Mouse (Mus musculus) embryonic facial prominence, embryonic 13.5 days (tissue): ENCODE results near the gene Nf2. TPM values are rescaled to one million over a fixed set of nuclear protein-coding genes. Genes with fewer than 3 reads are reported as not detected.
A peak's percentile ranks its signal among the peaks of the same experiment; 100 is the strongest.

ENCODE experiments used
- ATAC-seq: fragments of 200-750 bp; cut with Nextera tagmentation; 2 replicates; pipeline ENCODE4 v1.8.0; 2017; ENCODE audit warnings: low read depth; ENCODE audit not compliant: insufficient number of reproducible peaks, insufficient read depth, low FRiP score, low TSS enrichment
- H3K27ac ChIP-seq: fragments of 300-500 bp; sonication (generic); 2 replicates; pipeline ENCODE4 v1.5.1; 2015; ENCODE audit warnings: moderate library complexity, mild to moderate bottlenecking, inconsistent platforms
- H3K27me3 ChIP-seq: fragments of 300-500 bp; sonication (generic); 2 replicates; pipeline ENCODE4 v1.6.1; 2015; ENCODE audit warnings: mild to moderate bottlenecking, inconsistent platforms
- H3K36me3 ChIP-seq: fragments of 300-500 bp; sonication (generic); 2 replicates; pipeline ENCODE4 v1.6.1; 2015; ENCODE audit warnings: mild to moderate bottlenecking, inconsistent platforms
- H3K4me1 ChIP-seq: fragments of 300-500 bp; sonication (generic); 2 replicates; pipeline ENCODE4 v1.6.1; 2015; ENCODE audit warnings: inconsistent platforms
- H3K4me2 ChIP-seq: fragments of 300-500 bp; sonication (generic); 2 replicates; pipeline ENCODE4 v1.6.1; 2015; ENCODE audit warnings: moderate library complexity, mild to moderate bottlenecking, inconsistent platforms
- H3K4me3 ChIP-seq: fragments of 300-500 bp; sonication (generic); 2 replicates; pipeline ENCODE4 v1.5.1; 2015; ENCODE audit warnings: mild to moderate bottlenecking, inconsistent platforms
- H3K9ac ChIP-seq: fragments of 300-500 bp; sonication (generic); 2 replicates; pipeline ENCODE4 v1.6.1; 2015; ENCODE audit warnings: mild to moderate bottlenecking, inconsistent platforms
- H3K9me3 ChIP-seq: fragments of 300-500 bp; sonication (generic); 2 replicates; pipeline ENCODE4 v1.6.1; 2016; ENCODE audit warnings: inconsistent platforms
- WGBS: fragments of 180-500 bp; shearing (Covaris S2); methylation state at CpG from one replicate; pipeline ENCODE4 v1.1.7; 2015; ENCODE audit warnings: mixed read lengths; 5-methylcytosine and 5-hydroxymethylcytosine counted together
- polyA plus RNA-seq: library from polyadenylated mRNA; unstranded; fragments of >200 nt; fragmentation: Nextera tagmentation; extraction: Ambion mirVana; gene quantifications from 2 replicates; pipeline ENCODE4 v1.2.1, GENCODE M21; 2015

Nf2 gene
- polyA plus RNA-seq, 1 experiment from 2014 or later, result 55.7 TPM

DNA sequence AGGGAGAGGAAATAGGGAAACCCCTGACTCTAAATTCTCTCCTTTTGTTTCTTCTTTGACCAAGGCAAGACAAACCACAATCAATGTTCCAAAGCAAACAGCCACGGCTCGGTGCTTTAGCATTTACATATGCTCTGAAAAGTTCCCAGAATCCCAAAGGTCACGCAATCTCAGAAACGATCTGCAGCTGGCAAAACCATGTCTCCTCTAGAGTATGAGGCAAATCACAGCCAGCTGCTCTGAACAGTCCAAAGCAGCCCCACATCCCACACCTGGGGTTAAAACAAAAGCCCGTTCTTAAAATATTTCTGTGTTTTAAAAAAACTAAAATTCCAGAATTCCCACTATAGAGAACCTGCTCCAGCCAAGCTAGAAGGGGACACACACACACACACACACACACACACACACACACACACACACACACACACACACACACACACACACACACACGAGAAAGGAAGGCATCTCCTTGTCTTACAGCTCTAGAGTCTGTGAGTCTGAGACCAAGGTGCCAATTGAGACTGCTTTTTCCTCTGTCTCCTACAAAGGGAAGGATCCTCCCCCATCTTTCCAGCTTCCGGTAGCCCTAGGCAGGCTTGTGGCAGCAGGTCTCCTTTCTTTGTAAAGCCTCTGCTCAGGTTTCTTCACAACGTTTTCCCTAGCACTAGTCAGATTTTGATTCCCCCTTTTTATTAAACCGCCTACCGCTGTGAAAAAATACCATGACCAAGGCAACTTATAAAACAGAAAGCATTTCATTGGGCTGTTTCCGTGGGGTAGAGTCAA lies 12.7 kb upstream of the Nf2 start:
- WGBS, result 18% methylated on average over 11 of the region's 11 CpGs
- Histone ChIP-seq H3K36me3 (no peaks in the 10 kb centered on the region), H3K27me3 (no peaks in the 10 kb centered on the region), H3K27ac (peak overlapping the region; percentile 77), H3K9ac (no peak overlapping the region), H3K4me3 (no peak overlapping the region), H3K4me2 (peak overlapping the region; percentile 40), H3K9me3 (no peaks in the 10 kb centered on the region), H3K4me1 (peaks cover 19% of the 10 kb centered on the region)
- ATAC-seq, result 0 out of 2 replicates have a peak, but pooled peaks have one; percentile 67

DNA sequence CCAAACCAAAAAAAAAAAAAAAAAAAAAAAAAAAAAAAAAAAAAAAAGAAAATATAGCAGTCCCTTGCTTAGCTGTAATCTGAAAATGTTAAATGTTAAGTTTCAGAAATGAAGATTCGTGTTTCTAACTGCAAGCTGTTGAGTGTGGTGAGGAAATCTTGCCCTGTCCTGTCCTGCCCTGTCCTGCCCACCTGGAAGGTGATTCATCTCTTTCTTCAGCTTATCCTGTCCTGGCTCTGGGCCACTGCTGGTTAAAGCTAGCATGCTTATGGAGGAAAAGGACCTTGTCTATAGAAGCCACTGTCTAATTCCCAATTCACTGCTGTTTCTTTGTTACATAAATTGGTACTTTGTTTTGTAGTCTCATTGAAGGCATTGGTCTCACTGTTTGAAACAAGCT lies 11.7 kb upstream of the Nf2 start:
- Histone ChIP-seq H3K4me3 (no peak overlapping the region), H3K27ac (peak overlapping the region; percentile 77), H3K36me3 (no peaks in the 10 kb centered on the region), H3K27me3 (no peaks in the 10 kb centered on the region), H3K9ac (no peak overlapping the region), H3K4me1 (peaks cover 19% of the 10 kb centered on the region), H3K4me2 (no peak overlapping the region), H3K9me3 (no peaks in the 10 kb centered on the region)
- no peak for ATAC-seq
- WGBS, result 54% methylated on average over 1 of the region's 1 CpGs

DNA sequence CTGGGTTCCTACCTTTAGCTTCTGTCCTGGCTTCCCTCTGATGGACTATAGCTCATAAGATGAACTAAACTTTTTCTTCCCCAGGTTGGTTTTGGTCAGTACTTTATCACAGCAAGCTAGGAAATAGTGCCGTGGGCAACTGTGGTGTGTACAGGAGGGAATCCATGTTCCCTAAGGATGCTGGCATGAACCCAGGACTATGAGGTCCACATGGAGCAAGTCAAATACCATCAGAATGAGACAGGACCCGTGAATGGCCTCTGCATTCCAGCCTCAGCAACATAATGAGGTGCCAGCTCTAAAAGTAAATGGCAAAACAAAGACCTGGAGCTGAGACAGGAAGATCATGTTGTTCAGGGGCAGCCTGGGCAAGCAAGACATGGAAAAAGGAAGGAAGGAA lies 9.1 kb upstream of the Nf2 start:
- ATAC-seq, result no peak
- Histone ChIP-seq H3K27me3 (no peaks in the 10 kb centered on the region), H3K4me1 (peaks cover 24% of the 10 kb centered on the region), H3K4me2 (no peak overlapping the region), H3K9ac (no peak overlapping the region), H3K27ac (no peak overlapping the region), H3K36me3 (no peaks in the 10 kb centered on the region), H3K9me3 (no peaks in the 10 kb centered on the region), H3K4me3 (no peak overlapping the region)
- 57% methylated on average over 2 of the region's 2 CpGs for WGBS

DNA sequence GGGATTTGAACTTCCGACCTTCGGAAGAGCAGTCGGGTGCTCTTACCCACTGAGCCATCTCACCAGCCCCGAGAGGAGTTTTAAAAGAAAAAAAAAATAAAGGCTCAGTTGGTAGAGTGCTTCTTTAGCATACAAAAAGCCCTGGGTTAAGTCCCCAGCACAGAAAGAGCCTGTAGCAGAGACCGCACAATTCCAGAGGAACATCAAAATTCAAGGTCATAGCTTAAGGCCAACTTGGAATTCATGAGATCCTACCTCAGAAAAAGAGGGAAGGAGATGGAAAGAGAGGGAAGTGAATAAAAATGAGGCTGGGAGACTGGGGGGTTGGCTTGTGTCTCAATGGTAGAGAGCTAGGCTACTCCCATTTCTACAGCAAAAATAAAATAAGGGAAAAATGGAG lies 4.8 kb upstream of the Nf2 start:
- 95% methylated on average over 5 of the region's 5 CpGs for WGBS
- no peak for ATAC-seq

DNA sequence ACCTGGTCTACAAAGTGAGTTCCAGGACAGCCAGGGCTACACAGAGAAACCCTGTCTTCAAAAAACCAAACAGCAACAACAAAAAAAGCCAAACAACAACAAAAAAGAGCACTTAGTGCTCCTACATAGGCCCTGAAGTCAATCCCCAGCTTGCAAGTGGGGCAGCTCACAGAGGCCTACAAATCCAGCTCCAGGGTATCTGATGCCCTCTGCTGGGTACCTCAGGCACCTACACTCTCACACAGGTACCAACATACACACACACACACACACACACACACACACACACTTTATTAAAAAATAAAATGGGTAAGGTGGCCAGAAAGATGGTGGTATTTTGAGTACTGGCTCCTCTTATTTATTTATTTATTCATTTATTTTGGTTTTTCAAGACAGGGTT lies 3.7 kb upstream of the Nf2 start:
- H3K27me3 ChIP-seq, result no peaks in the 10 kb centered on the region
- H3K9me3 ChIP-seq, result no peaks in the 10 kb centered on the region
- H3K27ac ChIP-seq, result no peak overlapping the region
- peaks cover 6% of the 10 kb centered on the region for H3K4me1 ChIP-seq
- no peak for ATAC-seq
- H3K4me2 ChIP-seq, result no peak overlapping the region
- H3K36me3 ChIP-seq, result no peaks in the 10 kb centered on the region
- H3K4me3 ChIP-seq, result no peak overlapping the region
- H3K9ac ChIP-seq, result no peak overlapping the region

More for the DNA sequence above, 4.8 kb upstream of the Nf2 start:
- no peaks in the 10 kb centered on the region for H3K27me3 ChIP-seq
- no peak overlapping the region for H3K4me3 ChIP-seq
- peaks cover 5% of the 10 kb centered on the region for H3K4me1 ChIP-seq
- H3K36me3 ChIP-seq, result no peaks in the 10 kb centered on the region
- no peak overlapping the region for H3K9ac ChIP-seq
- H3K9me3 ChIP-seq, result no peaks in the 10 kb centered on the region
- H3K4me2 ChIP-seq, result no peak overlapping the region
- H3K27ac ChIP-seq, result no peak overlapping the region

DNA sequence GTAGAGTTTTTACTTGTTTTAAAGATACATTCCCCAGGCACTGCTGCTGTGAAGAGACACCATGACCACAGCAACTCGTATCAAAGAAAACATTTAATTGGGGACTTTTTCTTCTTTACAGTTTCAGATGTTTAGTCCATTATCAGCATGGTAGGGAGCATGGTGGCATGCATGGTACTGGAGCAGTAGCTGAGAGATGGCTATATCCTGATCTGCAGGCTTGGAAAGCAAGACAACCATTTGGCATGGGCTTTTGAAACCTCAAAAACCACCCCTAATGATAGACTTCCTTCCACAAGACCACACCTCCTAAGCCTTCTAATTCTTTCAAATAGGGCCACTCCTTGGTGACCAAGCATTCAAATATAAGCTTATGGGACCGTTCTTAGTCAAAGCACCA lies 1.1 kb upstream of the Nf2 start:
- Histone ChIP-seq H3K4me2 (peak overlapping the region; percentile 55), H3K4me3 (no peak overlapping the region)

DNA sequence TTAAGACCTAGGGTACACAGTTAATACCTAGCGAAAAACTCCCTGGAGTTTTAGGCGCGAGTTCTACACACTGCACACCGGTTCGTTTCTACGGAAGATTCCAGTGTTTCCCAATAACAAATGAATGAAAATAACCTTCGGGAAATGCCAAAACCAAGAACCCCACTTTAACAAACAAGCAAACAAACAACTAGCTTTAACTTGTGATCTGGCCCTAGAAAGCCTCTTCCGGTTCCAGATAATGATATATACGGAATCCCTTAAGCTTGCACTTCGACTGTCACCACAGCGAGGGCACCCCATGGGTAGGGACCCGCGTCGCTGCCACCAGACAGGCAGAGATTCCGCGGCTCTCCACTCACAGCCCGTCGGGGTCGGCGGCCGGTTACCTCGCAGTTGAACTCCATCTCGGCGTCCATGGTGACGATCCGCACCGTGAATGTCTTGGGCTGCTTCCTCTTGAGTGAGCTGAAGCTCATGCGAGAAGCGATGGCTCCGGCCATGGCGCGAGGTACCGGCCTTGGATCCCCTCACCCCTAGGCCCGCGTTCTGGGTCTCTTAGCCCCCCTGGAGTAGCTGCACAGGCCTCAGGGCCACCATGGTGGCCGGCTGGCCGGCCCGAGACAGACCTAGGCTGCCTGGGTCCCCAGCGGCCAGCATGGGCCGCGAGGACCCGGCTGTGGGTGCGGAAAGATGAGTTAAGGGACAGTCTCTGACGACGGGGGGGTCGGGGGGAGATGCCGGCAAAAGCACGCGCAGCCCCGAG lies 670 bp downstream of the Nf2 start:
- Histone ChIP-seq H3K4me1 (peaks cover 14% of the 10 kb centered on the region), H3K9ac (peak overlapping the region; percentile 94)
- WGBS, result under 1% methylated on average over 50 of the region's 50 CpGs

More for the DNA sequence above, 1.1 kb upstream of the Nf2 start:
- no peak overlapping the region for H3K9ac ChIP-seq
- no peaks in the 10 kb centered on the region for H3K9me3 ChIP-seq
- H3K27ac ChIP-seq, result peak overlapping the region; percentile 73; the same call in 1 of the 2 replicates
- no peak for ATAC-seq
- H3K27me3 ChIP-seq, result no peaks in the 10 kb centered on the region
- WGBS, result 85% methylated on average over 2 of the region's 2 CpGs
- H3K4me1 ChIP-seq, result peaks cover 16% of the 10 kb centered on the region
- H3K36me3 ChIP-seq, result no peaks in the 10 kb centered on the region

DNA sequence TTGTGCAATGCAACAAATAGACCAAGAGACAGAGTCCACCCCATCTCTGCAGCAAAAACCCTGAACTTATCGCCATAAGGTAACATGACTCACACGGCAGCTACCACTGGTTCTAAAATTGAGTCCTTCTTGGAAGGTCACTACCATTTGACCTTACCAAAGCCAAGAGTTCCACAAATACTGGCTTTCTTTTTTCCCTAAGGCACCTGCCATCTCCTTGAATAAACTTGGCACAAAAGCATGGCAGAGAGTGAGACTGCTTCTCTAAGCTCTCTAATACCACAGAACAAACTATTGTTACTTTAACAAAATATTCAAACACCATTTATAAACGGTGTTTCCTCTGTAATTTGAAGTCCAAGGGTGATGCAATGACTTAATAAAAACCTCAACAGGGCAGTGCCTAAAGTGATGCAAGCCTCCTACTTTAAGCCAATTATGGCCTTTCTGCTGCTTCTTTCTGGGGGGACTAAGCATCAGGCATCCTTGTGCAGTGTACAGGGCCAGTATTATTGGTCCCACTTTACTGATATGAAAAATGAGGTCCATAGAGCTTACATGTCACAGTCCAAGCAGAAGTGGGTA lies 8.3 kb downstream of the Nf2 start:
- WGBS, result 79% methylated on average over 3 of the region's 3 CpGs

More for the DNA sequence above, 670 bp downstream of the Nf2 start:
- Histone ChIP-seq H3K36me3 (no peaks in the 10 kb centered on the region), H3K9me3 (no peaks in the 10 kb centered on the region), H3K4me3 (peak overlapping the region; percentile 99), H3K4me2 (peak overlapping the region; percentile 67), H3K27ac (peak overlapping the region; percentile 78), H3K27me3 (no peaks in the 10 kb centered on the region)
- peak; percentile 39; the same call in 1 of the 2 replicates for ATAC-seq

DNA sequence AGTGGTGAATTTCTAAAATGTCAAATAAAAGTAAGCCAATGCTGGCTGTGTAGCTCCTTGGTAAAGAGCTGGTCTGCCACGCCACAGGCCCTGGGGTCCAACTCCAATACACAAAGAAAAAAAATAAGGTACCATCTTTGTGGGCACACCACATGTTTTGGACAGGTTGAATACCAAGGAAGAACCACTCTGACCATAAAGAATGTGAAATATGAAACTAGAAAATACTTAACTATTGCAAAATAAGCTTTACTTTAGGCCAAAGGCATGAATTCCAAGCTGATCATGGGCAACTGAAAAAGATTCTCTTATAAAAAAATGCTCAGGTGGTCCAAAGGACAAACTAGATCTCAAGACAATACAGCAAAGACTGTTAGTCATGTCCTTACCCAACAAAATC lies 11.1 kb downstream of the Nf2 start:
- no peaks in the 10 kb centered on the region for H3K9me3 ChIP-seq
- 90% methylated on average over 1 of the region's 1 CpGs for WGBS
- ATAC-seq, result no peak
- peaks cover 6% of the 10 kb centered on the region; the same call in 1 of the 2 replicates for H3K4me1 ChIP-seq
- H3K4me2 ChIP-seq, result no peak overlapping the region
- 0 out of 2 replicates have a peak, but pooled peaks cover 3% of the 10 kb centered on the region for H3K36me3 ChIP-seq
- H3K27ac ChIP-seq, result no peak overlapping the region
- H3K27me3 ChIP-seq, result no peaks in the 10 kb centered on the region
- no peak overlapping the region for H3K4me3 ChIP-seq
- H3K9ac ChIP-seq, result no peak overlapping the region

More for the DNA sequence above, 8.3 kb downstream of the Nf2 start:
- H3K9me3 ChIP-seq, result no peaks in the 10 kb centered on the region
- no peak overlapping the region for H3K27ac ChIP-seq
- H3K27me3 ChIP-seq, result no peaks in the 10 kb centered on the region
- 0 out of 2 replicates have a peak, but pooled peaks cover 3% of the 10 kb centered on the region for H3K36me3 ChIP-seq
- ATAC-seq, result no peak
- H3K4me3 ChIP-seq, result no peak overlapping the region
- no peak overlapping the region for H3K9ac ChIP-seq
- H3K4me2 ChIP-seq, result no peak overlapping the region
- H3K4me1 ChIP-seq, result peaks cover 6% of the 10 kb centered on the region; the same call in 1 of the 2 replicates

DNA sequence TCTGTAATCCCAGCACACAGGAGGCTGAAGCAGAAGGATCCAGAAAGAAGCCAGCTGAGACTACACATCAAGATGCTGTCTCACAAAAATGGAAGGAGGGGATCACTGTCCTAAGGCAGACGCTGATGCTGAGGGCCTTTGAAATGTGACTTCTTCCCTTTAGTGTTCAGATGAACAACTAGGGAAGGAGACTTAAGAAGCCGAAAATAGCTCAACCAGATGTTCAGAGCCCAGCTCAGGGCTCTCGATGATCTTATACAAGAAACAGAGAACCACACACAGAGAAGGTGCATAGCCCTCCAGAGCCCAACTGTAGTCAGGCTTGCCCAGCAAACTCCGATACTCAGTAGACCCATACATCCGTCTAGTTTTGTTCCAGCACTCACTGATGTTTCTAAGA lies 12.0 kb downstream of the Nf2 start:
- H3K9me3 ChIP-seq, result no peaks in the 10 kb centered on the region
- H3K9ac ChIP-seq, result no peak overlapping the region
- no peak overlapping the region for H3K4me2 ChIP-seq
- 0 out of 2 replicates have a peak, but pooled peaks cover 3% of the 10 kb centered on the region for H3K36me3 ChIP-seq
- no peak overlapping the region for H3K4me3 ChIP-seq
- H3K27me3 ChIP-seq, result no peaks in the 10 kb centered on the region
- no peak overlapping the region for H3K27ac ChIP-seq
- peaks cover 6% of the 10 kb centered on the region; the same call in 1 of the 2 replicates for H3K4me1 ChIP-seq
- WGBS, result 61% methylated on average over 5 of the region's 5 CpGs
- no peak for ATAC-seq

DNA sequence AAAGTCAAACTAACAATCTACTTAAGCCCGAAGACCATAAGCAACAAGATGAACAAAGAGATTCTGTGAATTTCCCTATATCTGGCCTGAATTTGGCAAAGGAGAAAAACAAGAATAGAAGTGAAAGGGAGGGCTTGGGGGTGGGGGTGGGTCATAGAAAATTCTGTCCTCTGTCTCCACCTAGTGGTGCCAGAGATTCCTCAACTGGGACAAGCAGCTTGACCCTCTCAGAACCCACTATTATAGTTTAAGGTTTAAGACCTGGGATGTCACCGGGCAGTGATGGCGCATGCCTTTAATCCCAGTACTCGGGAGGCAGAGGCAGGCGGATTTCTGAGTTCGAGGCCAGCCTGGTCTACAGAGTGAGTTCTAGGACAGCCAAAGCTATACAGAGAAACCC lies 12.6 kb downstream of the Nf2 start:
- no peak for ATAC-seq
- H3K27me3 ChIP-seq, result no peaks in the 10 kb centered on the region
- 67% methylated on average over 6 of the region's 6 CpGs for WGBS
- H3K27ac ChIP-seq, result no peak overlapping the region
- 0 out of 2 replicates have a peak, but pooled peaks cover 3% of the 10 kb centered on the region for H3K36me3 ChIP-seq
- no peak overlapping the region for H3K9ac ChIP-seq
- H3K4me3 ChIP-seq, result no peak overlapping the region
- peaks cover 6% of the 10 kb centered on the region; the same call in 1 of the 2 replicates for H3K4me1 ChIP-seq
- no peak overlapping the region for H3K4me2 ChIP-seq
- H3K9me3 ChIP-seq, result no peaks in the 10 kb centered on the region
